Mouse (Mus musculus): ENCODE data around the gene Cenps. TPM values are rescaled to one million over a fixed set of nuclear protein-coding genes. Genes with fewer than 3 reads are reported as not detected.
A peak's percentile ranks its signal among the peaks of the same experiment; 100 is the strongest.

Gene Cenps
- polyA plus RNA-seq (2016; fragmentation: Nextera tagmentation; extraction: Ambion mirVana) = 32.4 and 32.9 TPM in 2 replicates

DNA sequence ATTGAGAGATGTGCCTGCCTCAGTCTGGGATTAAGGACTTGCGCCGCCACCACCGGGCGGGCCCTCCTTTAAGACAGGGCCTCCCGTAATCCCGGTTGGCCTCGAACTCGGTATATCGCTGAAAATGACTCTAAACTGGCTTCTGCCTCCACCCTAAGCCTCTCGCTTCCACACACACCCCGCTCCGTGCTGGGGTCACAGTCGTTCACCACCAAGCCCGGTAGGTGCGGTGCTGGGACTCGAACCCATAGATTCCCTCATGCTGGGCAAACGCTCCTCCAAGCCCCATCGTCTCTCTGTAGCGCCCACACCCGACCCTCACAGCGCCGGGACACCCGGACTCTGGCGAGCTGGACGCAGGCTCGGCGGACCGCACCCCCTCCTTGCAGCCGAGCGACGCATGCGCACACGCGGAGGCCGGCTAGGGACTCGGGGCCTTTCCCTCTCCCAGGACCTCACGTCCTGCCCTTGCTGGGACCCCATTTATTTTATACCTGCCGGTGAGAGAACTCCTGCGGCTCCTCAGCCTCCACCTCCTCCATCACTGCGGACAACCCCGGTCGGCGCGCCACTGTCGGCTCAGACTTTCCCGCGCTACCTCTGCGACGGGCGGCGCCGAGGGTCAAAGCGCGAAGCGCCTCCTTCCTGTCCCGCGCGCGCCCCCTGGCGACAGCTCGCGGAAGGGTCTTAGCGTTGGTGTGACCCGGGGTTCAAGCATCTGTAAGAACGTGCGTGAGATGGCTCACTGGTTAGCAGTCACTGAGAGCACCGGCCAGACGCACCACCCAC is at the start of gene Cenps:
Gene Cenps (minus strand): TSS at position 648 of the 789 bp plus-strand sequence.
- peak within 1 kb of the TSS; percentile 61 for H3K4me2 ChIP-seq (replicated peaks)
- peak within 1 kb of the TSS; percentile 70 for H3K9ac ChIP-seq
- 1% methylated on average over 68 of the region's 68 CpGs for WGBS
- peak; percentile 90 for ATAC-seq (ENCODE audit: low FRiP score)
- peaks cover 9% of the 10 kb centered on the region for H3K4me1 ChIP-seq
- no peaks in the 10 kb centered on the region for H3K9me3 ChIP-seq (replicated peaks)
- H3K27me3 ChIP-seq = no peaks in the 10 kb centered on the region
- H3K27ac ChIP-seq = peak within 1 kb of the TSS; percentile 85
- H3K36me3 ChIP-seq = peaks cover 1% of the 10 kb centered on the region; the same call in 1 of the 2 replicates
- peak within 1 kb of the TSS; percentile 62 for H3K4me3 ChIP-seq

DNA sequence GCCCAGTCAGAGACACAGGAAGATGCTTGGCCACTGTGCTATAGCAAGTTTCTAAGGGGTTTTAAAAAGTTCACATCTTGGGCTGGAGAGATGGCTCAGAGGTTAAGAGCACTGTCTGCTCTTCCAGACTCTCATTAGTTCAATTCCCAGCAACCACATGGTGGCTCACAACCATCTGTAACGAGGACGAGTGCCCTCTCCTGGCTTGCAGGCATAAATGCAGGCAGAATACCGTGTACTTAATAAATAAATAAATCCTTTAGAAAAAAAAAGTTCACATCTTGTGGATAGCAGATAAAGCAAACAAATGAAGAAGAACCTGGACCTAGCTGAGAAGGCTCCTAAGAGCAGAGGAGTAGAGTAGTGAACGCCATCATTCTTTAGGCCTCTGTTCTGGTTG is 45.3 kb upstream of the Cenps start:
- ATAC-seq (ENCODE audit: low FRiP score) = no peak
- Histone ChIP-seq H3K9ac (no peak overlapping the region), H3K4me2 (replicated peaks) (no peak overlapping the region), H3K4me1 (peaks cover 3% of the 10 kb centered on the region; the same call in 1 of the 2 replicates), H3K4me3 (no peak overlapping the region), H3K27me3 (no peaks in the 10 kb centered on the region), H3K9me3 (replicated peaks) (no peaks in the 10 kb centered on the region), H3K36me3 (peaks cover 94% of the 10 kb centered on the region), H3K27ac (no peak overlapping the region)
- 49% methylated on average over 4 of the region's 4 CpGs for WGBS

DNA sequence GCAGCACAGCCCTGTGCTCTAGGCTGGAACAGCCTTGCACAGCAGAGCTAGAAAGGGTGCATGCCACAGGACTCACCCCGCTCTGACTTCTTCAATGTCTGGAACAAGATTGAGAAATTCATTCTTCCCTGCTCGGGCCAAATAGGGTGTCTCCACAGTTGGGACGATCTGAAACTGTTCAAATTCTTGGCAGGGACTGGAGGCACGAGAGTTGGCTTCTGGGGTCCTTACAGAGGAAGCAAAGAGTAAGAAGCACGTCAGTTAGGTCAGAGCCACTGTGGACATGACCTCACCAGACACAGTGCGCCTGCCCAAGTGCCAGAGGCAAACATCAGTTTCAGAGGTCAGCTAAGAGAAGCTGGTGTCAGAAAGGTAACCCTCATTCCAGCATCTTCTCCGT is 44.8 kb upstream of the Cenps start:
- Histone ChIP-seq H3K27me3 (no peaks in the 10 kb centered on the region), H3K4me2 (replicated peaks) (no peak overlapping the region), H3K36me3 (peaks cover 92% of the 10 kb centered on the region), H3K4me3 (no peak overlapping the region), H3K9ac (no peak overlapping the region), H3K4me1 (peaks cover 3% of the 10 kb centered on the region; the same call in 1 of the 2 replicates), H3K9me3 (replicated peaks) (no peaks in the 10 kb centered on the region), H3K27ac (no peak overlapping the region)
- WGBS = 86% methylated on average over 7 of the region's 7 CpGs
- no peak for ATAC-seq (ENCODE audit: low FRiP score)

DNA sequence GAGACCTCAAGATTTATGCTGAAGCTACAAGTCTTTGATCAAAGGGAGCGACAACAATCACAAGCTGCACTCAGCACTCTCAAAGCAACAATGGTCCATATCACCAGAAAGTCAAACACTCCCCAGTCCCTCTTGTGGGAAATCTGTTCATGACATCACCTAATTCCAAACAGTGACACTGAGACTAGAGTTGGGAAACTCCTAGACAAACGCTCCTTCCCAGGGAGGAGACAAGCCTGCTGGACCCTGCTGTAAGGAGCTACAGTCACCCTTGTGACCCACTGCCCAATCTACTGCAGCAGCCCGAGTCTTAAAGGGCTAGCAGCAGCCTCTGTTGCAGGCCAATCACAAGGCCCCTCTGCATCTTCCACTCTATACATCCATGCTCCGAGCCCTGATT is 42.1 kb upstream of the Cenps start:
- H3K27me3 ChIP-seq = no peaks in the 10 kb centered on the region
- H3K9me3 ChIP-seq (replicated peaks) = no peaks in the 10 kb centered on the region
- 53% methylated on average over 4 of the region's 4 CpGs for WGBS
- peaks cover 3% of the 10 kb centered on the region; the same call in 1 of the 2 replicates for H3K4me1 ChIP-seq
- H3K9ac ChIP-seq = no peak overlapping the region
- no peak overlapping the region for H3K27ac ChIP-seq
- H3K4me3 ChIP-seq = no peak overlapping the region
- no peak for ATAC-seq (ENCODE audit: low FRiP score)
- H3K4me2 ChIP-seq (replicated peaks) = no peak overlapping the region
- H3K36me3 ChIP-seq = peaks cover 83% of the 10 kb centered on the region

DNA sequence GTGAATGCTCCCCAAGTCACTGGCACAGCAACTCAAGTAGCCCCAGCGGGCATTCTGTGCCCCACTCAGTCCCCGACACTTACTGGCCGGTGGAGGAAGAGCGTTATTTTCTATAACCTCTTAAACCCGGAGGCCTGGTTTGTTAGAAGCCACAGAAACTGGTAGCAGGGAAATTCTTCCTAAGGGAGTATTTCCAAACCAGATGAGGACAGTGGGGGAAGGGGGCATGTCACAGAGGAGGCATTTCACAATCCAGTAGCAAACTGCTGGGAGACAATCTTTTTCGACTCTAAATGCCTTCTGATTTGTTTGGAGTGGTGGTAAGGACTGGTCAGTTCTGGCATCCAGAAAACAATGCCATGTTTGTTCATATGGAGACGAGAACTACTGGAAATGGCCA is 41.7 kb upstream of the Cenps start:
- Histone ChIP-seq H3K36me3 (peaks cover 79% of the 10 kb centered on the region), H3K4me2 (replicated peaks) (no peak overlapping the region), H3K9ac (no peak overlapping the region), H3K4me1 (peaks cover 3% of the 10 kb centered on the region; the same call in 1 of the 2 replicates), H3K9me3 (replicated peaks) (no peaks in the 10 kb centered on the region), H3K27me3 (no peaks in the 10 kb centered on the region), H3K4me3 (no peak overlapping the region), H3K27ac (no peak overlapping the region)
- ATAC-seq (ENCODE audit: low FRiP score) = no peak
- WGBS = 81% methylated on average over 7 of the region's 7 CpGs

DNA sequence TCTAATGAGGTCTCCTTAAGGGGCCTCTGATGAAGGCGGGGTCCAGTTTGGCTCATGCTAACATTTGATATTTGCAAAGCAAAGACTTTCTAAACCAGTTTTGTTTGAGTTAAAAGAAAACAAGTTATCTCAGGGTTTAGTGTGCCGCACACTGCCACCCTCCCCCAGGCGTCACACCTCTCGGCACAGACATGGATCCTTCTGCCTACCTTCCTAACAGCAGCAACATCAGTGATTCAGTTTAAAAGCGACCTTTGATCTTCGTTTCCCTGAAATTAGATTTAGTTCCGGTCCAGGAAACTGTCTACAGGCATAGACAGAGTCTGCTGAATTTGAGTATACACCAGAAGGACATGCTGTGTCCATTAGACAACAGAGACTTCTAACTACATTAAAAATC is 40.9 kb upstream of the Cenps start:
- no peak for ATAC-seq (ENCODE audit: low FRiP score)
- H3K4me1 ChIP-seq = peaks cover 6% of the 10 kb centered on the region; the same call in 1 of the 2 replicates

DNA sequence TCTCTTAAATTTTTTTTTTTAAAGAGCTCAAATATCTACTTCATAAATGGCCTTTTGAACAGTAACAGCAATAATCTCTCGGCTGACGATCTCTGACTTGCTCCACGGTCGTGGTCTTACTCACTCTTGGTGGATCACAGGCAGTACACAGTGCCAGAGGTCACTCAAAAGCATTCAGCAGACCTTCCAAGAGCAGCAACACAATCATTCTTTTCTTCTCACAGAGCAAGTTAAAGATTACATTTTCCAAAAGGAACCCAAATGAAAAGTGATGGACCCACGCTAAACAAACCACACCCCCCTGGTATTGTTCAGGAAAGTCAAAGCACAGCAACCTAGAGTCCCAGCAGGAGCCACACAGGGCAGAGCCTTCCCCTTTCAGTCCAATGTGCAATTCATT is 39.6 kb upstream of the Cenps start:
- no peak for ATAC-seq (ENCODE audit: low FRiP score)
- no peak overlapping the region for H3K4me3 ChIP-seq
- no peak overlapping the region for H3K4me2 ChIP-seq (replicated peaks)
- H3K4me1 ChIP-seq = peaks cover 7% of the 10 kb centered on the region; the same call in 1 of the 2 replicates
- H3K27ac ChIP-seq = no peak overlapping the region
- no peaks in the 10 kb centered on the region for H3K9me3 ChIP-seq (replicated peaks)
- H3K27me3 ChIP-seq = no peaks in the 10 kb centered on the region
- H3K9ac ChIP-seq = no peak overlapping the region
- WGBS = 28% methylated on average over 5 of the region's 5 CpGs
- peaks cover 58% of the 10 kb centered on the region for H3K36me3 ChIP-seq

More for the DNA sequence above, 40.9 kb upstream of the Cenps start:
- Histone ChIP-seq H3K4me3 (no peak overlapping the region), H3K9ac (no peak overlapping the region), H3K27ac (no peak overlapping the region), H3K36me3 (peaks cover 70% of the 10 kb centered on the region), H3K9me3 (replicated peaks) (no peaks in the 10 kb centered on the region), H3K4me2 (replicated peaks) (no peak overlapping the region), H3K27me3 (no peaks in the 10 kb centered on the region)
- 71% methylated on average over 7 of the region's 7 CpGs for WGBS

DNA sequence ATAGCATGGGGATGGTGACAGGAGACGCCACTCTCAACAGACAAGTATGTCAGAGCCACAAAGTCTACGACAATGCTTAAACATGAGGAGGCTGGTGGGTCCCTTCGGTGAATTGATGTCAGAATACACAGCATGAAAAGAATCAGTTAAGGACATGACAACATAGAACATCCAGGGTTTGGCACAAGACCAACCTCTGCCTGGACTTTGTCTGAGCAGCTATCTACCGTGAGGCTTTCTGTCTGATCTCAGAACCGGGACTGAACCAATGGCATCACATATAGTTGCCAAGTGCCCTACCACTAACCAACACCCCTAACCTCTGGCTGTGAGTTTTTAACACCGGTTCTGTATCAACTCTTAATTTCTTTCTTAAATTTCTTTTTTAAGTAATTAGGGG is 39.2 kb upstream of the Cenps start:
- no peaks in the 10 kb centered on the region for H3K9me3 ChIP-seq (replicated peaks)
- H3K36me3 ChIP-seq = peaks cover 54% of the 10 kb centered on the region
- no peaks in the 10 kb centered on the region for H3K27me3 ChIP-seq
- ATAC-seq (ENCODE audit: low FRiP score) = no peak
- H3K4me3 ChIP-seq = no peak overlapping the region
- no peak overlapping the region for H3K9ac ChIP-seq
- no peak overlapping the region for H3K4me2 ChIP-seq (replicated peaks)
- H3K27ac ChIP-seq = no peak overlapping the region
- H3K4me1 ChIP-seq = peaks cover 7% of the 10 kb centered on the region; the same call in 1 of the 2 replicates
- WGBS = 68% methylated on average over 6 of the region's 6 CpGs

DNA sequence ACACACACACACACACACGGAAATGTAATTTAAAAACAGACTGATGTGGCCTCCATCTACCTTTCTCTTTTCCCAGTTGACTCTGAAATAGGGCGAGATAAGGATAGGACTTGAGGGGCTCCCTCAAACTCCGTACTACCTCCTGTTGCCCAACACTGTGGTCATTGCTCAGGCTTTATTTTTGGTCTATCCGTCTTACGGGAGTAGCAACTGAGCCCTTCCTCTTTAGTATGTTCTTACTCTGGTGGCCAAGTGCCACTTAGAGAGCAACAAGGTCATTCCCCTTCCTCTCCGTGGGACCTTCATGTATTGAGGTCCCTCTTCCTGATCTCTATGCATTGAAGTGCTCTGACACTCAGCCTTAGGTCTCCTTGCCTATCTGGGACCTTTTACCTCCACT is 36.2 kb upstream of the Cenps start:
- Histone ChIP-seq H3K36me3 (peaks cover 24% of the 10 kb centered on the region), H3K9me3 (replicated peaks) (no peaks in the 10 kb centered on the region), H3K4me3 (no peak overlapping the region), H3K9ac (no peak overlapping the region), H3K4me2 (replicated peaks) (no peak overlapping the region), H3K27me3 (no peaks in the 10 kb centered on the region), H3K27ac (0 out of 2 replicates have a peak overlapping the region, but pooled peaks have one; percentile 17), H3K4me1 (0 out of 2 replicates have a peak, but pooled peaks cover 4% of the 10 kb centered on the region)
- no peak for ATAC-seq (ENCODE audit: low FRiP score)
- WGBS = 88% methylated on average over 6 of the region's 6 CpGs

DNA sequence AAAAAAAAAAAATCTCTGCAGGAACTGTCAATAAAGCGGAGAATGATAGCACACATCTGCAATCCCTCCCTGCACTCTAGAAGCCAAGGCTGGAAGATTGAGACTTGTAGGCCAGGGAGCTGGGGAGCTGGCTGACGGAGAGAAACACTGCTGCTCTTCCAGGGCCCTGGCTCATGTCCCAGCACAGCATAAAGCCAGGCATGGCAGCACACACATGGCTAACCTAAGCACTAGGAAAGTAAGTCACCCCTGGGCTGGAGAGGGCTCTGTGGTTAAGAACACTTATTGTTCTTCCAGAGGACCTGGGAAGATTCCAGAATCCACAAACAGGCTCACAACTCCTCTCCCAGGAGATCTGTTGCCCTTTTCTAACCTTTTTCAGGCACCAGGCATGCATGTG is 35.2 kb upstream of the Cenps start:
- peaks cover 18% of the 10 kb centered on the region; the same call in 1 of the 2 replicates for H3K36me3 ChIP-seq

DNA sequence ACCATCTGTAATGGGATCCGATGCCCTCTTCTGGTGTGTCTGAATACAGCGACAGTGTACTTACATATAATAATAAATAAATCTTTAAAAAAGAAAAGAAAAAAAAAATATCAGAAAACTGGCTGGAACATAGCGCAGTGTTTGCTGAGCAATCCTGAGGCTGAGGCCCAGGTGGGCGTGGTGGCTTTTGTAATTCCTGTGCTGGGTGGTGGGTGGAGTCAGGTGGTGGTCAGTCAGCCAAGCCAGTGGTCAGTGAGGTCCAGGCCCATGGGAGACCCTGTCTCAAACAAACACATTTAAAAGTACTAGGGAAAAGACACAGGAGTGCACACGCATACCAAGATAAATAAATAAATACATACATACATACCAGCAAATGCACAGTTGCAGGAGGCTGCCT is 34.7 kb upstream of the Cenps start:
- Histone ChIP-seq H3K4me1 (0 out of 2 replicates have a peak, but pooled peaks cover 4% of the 10 kb centered on the region), H3K9me3 (replicated peaks) (no peaks in the 10 kb centered on the region), H3K9ac (no peak overlapping the region), H3K4me2 (replicated peaks) (no peak overlapping the region), H3K27me3 (no peaks in the 10 kb centered on the region), H3K36me3 (0 out of 2 replicates have a peak, but pooled peaks cover 14% of the 10 kb centered on the region), H3K27ac (peak overlapping the region; percentile 57; the same call in 1 of the 2 replicates), H3K4me3 (no peak overlapping the region)
- 81% methylated on average over 5 of the region's 5 CpGs for WGBS
- no peak for ATAC-seq (ENCODE audit: low FRiP score)

More for the DNA sequence above, 35.2 kb upstream of the Cenps start:
- no peaks in the 10 kb centered on the region for H3K9me3 ChIP-seq (replicated peaks)
- peak overlapping the region; percentile 57 for H3K27ac ChIP-seq
- H3K27me3 ChIP-seq = no peaks in the 10 kb centered on the region
- 0 out of 2 replicates have a peak, but pooled peaks cover 4% of the 10 kb centered on the region for H3K4me1 ChIP-seq
- H3K9ac ChIP-seq = no peak overlapping the region
- WGBS = 76% methylated on average over 2 of the region's 2 CpGs
- H3K4me3 ChIP-seq = no peak overlapping the region
- no peak for ATAC-seq (ENCODE audit: low FRiP score)
- no peak overlapping the region for H3K4me2 ChIP-seq (replicated peaks)

DNA sequence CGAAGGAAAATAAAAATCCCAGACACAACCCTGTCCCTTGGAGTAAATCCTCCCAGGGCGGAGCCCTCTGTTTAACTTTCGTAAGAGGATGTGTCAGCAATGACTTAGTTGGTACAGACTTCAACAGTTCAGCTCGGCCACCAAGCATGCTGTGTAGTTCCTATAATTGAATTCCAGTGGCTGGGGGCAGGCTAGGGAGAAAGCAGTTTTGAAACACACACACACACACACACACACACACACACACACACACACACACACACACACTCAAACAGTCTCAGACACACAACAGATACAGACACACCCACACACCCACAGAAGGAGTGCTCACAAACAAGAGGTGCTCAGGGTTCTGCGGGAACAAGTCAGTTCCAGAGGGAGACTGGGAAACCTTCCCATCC is 34.2 kb upstream of the Cenps start:
- Histone ChIP-seq H3K4me2 (replicated peaks) (no peak overlapping the region), H3K36me3 (0 out of 2 replicates have a peak, but pooled peaks cover 11% of the 10 kb centered on the region), H3K9me3 (replicated peaks) (no peaks in the 10 kb centered on the region), H3K27ac (no peak overlapping the region), H3K4me3 (no peak overlapping the region), H3K9ac (no peak overlapping the region), H3K27me3 (no peaks in the 10 kb centered on the region), H3K4me1 (0 out of 2 replicates have a peak, but pooled peaks cover 4% of the 10 kb centered on the region)
- WGBS = 74% methylated on average over 5 of the region's 5 CpGs
- no peak for ATAC-seq (ENCODE audit: low FRiP score)

All from hindbrain, embryonic 12.5 days (tissue).